ENCODE assay signal across 12 mouse cellular contexts in the genomic region with DNA sequence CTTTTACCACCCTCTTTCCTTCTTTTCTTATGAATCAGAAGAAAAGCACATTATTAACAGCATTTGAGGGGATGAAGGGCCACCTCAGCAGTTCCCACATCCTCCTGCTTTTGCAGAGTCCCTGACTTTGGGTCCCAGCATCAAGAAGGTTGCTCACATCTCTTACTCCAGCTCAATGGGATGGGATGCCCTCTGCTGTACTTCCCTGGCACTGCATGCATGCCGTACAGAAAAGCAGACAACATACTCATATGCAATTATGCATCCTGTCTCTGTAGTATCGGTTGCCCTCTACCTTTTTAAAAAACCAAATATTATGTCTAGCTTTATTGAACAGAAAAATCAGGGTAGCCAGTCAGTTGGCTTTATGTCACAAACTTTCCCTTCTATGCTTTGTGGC. TPM values are rescaled to one million over a fixed set of nuclear protein-coding genes. Genes with fewer than 3 reads are reported as not detected.
DNase-seq lines count a peak whose midpoint lies in the region; ATAC-seq and TF ChIP-seq lines count a peak whose summit lies in the region.
"Had no signal": no experiment of that assay in that cellular context is flagged by ENCODE, and none has a peak within 500 bp of the region (broad histone marks: within the 10 kb centered on the region; RNA-seq: fewer than 3 reads in every experiment).

No protein-coding gene starts in this region.

- H3K4me3 ChIP-seq in kidney, adult 2 months (ENCODE audit: insufficient read depth, low read depth, low read length): no peak overlapping the region
- no peak overlapping the region for H3K4me3 ChIP-seq in E14TG2a.4 (replicated peaks; ENCODE audit: low read length)
- no peak overlapping the region for H3K4me3 ChIP-seq in liver, embryonic 12.5 days
- H3K4me3 ChIP-seq: limb, embryonic 10.5 days; neural tube, embryonic 12.5 days had no signal

- no peak overlapping the region for H3K9ac ChIP-seq in liver, embryonic 12.5 days
- H3K9ac ChIP-seq: neural tube, embryonic 12.5 days had no signal

- no peak overlapping the region for H3K4me2 ChIP-seq in liver, embryonic 12.5 days
- H3K4me2 ChIP-seq: neural tube, embryonic 12.5 days had no signal

- H3K4me1 ChIP-seq in kidney, adult 2 months (ENCODE audit: control insufficient read depth, insufficient read depth, low read length): no peaks in the 10 kb centered on the region
- H3K4me1 ChIP-seq in E14TG2a.4 (replicated peaks; ENCODE audit: low read depth, low read length): peaks cover 11% of the 10 kb centered on the region
- H3K4me1 ChIP-seq in liver, embryonic 12.5 days: no peaks in the 10 kb centered on the region
- H3K4me1 ChIP-seq: limb, embryonic 10.5 days; neural tube, embryonic 12.5 days had no signal

- DNase-seq in adrenal gland, postnatal 10 days: peak; percentile 10
- DNase-seq in adrenal gland, adult 8-10 months: no peak
- DNase-seq in kidney, adult 2 months: peak; percentile 9
- no peak for DNase-seq in kidney, adult 11 months
- DNase-seq in embryo, embryonic 9.5 days (ENCODE audit: extremely low spot score): peak; percentile 21
- DNase-seq in layer of hippocampus, postnatal 36 days: no peak
- DNase-seq: heart, adult 18-20 months had no signal

- WGBS in kidney, adult 2 months: 68% methylated on average over 2 of the region's 2 CpGs
- WGBS in liver, embryonic 12.5 days (ENCODE audit: insufficient replicate concordance): 48% methylated on average over 2 of the region's 2 CpGs

- ATAC-seq in liver, embryonic 12.5 days: no peak

- no peak overlapping the region for H3K27ac ChIP-seq in kidney, adult 2 months (ENCODE audit: insufficient read depth, low read depth, low read length)
- no peak overlapping the region for H3K27ac ChIP-seq in liver, embryonic 12.5 days
- H3K27ac ChIP-seq: limb, embryonic 10.5 days; macrophage; neural tube, embryonic 12.5 days had no signal

- no peak; the same call in 1 of the 2 replicates for TF ChIP-seq CTCF in kidney, adult 2 months (conservative IDR thresholded peaks at IDR 0.05; ENCODE audit: insufficient read depth, insufficient read length, low read depth, low read length)
- TF ChIP-seq CTCF in E14TG2a.4 (conservative IDR thresholded peaks at IDR 0.05; ENCODE audit: low read length): peak; percentile 95

- no peak for TF ChIP-seq POLR2A in kidney, adult 2 months (IDR thresholded peaks at IDR 0.05; ENCODE audit: low read depth, low read length)

- no peaks in the 10 kb centered on the region for H3K27me3 ChIP-seq in kidney, adult 2 months (replicated peaks; ENCODE audit: control insufficient read depth, insufficient read depth, low read length)
- H3K27me3 ChIP-seq in E14TG2a.4 (ENCODE audit: insufficient read depth, low read length): no peaks in the 10 kb centered on the region
- H3K27me3 ChIP-seq in liver, embryonic 12.5 days (replicated peaks): no peaks in the 10 kb centered on the region
- H3K27me3 ChIP-seq: neural tube, embryonic 12.5 days had no signal

- H3K9me3 ChIP-seq in E14TG2a.4 (ENCODE audit: low read length): no peaks in the 10 kb centered on the region
- no peaks in the 10 kb centered on the region for H3K9me3 ChIP-seq in liver, embryonic 12.5 days (replicated peaks)
- H3K9me3 ChIP-seq: limb, embryonic 10.5 days; neural tube, embryonic 12.5 days had no signal

- no peaks in the 10 kb centered on the region for H3K36me3 ChIP-seq in kidney, adult 2 months (ENCODE audit: control insufficient read depth, insufficient read depth, low read length)
- H3K36me3 ChIP-seq in E14TG2a.4 (ENCODE audit: insufficient read depth, low read length): no peaks in the 10 kb centered on the region
- no peaks in the 10 kb centered on the region for H3K36me3 ChIP-seq in liver, embryonic 12.5 days
- H3K36me3 ChIP-seq: limb, embryonic 10.5 days; neural tube, embryonic 12.5 days had no signal

RNA-seq across cellular contexts. Expression of a gene that starts 37.8 kb away (rescaled TPM):
- 1 to 10 TPM; 4.7 to 6.1 TPM for total RNA-seq in adrenal gland, postnatal 10 days (2021)
- 10 to 100 TPM in 3 of 4 experiments, 1 to 10 TPM in 1; 8.3 to 31.8 (median 16.5) TPM for total RNA-seq in adrenal gland, adult 8-10 months (2022)
- polyA plus RNA-seq in kidney, adult 2 months (2012; rRNA removed): 5.3 and 6.1 TPM in 2 replicates
- total RNA-seq in layer of hippocampus, postnatal 36 days (2021): 100 to 1,000 TPM; 131 to 156 TPM
- 0.77 and 0.85 TPM in 2 replicates for polyA plus RNA-seq in liver, embryonic 12.5 days (2016; fragmentation: Nextera tagmentation; extraction: Ambion mirVana)

Comparison
In these comparisons a context has a peak if more than half of its experiments do, and no peak if none do; other contexts are left out.
1. DNase-seq: peak in adrenal gland, postnatal 10 days (single experiment), kidney, adult 2 months (single experiment) and embryo, embryonic 9.5 days (single experiment); none in adrenal gland, adult 8-10 months (single experiment), kidney, adult 11 months (single experiment) and layer of hippocampus, postnatal 36 days (0 of 2).
2. RNA of a gene that starts 37.8 kb away (total RNA-seq): 131 to 156 TPM in layer of hippocampus, postnatal 36 days; 8.3 to 31.8 TPM in adrenal gland, adult 8-10 months and 4.7 to 6.1 TPM in adrenal gland, postnatal 10 days; every median in the first group is over 4 times any median in the second.